Mouse (Mus musculus) liver, embryonic 12.5 days (tissue): ENCODE measurements around the gene Ptch1. TPM values are rescaled to one million over a fixed set of nuclear protein-coding genes. Genes with fewer than 3 reads are reported as not detected.

Experiments
- ATAC-seq: fragments of 200-750 bp; cut with Nextera tagmentation; 2 replicates; pipeline ENCODE4 v1.8.0; 2017; ENCODE audit warnings: moderate number of reproducible peaks, mild to moderate bottlenecking, moderate library complexity
- H3K27ac ChIP-seq: fragments of 300-500 bp; sonication (generic); 2 replicates; pipeline ENCODE4 v1.5.1; 2016; ENCODE audit warnings: mild to moderate bottlenecking
- H3K27me3 ChIP-seq: fragments of 300-500 bp; sonication (generic); replicated peaks from 2 replicates; pipeline ENCODE4 v1.6.1; 2016; ENCODE audit warnings: mild to moderate bottlenecking, moderate library complexity
- H3K36me3 ChIP-seq: fragments of 300-500 bp; sonication (generic); 2 replicates; pipeline ENCODE4 v1.6.1; 2016; ENCODE audit warnings: mild to moderate bottlenecking, moderate library complexity
- H3K4me1 ChIP-seq: fragments of 300-500 bp; sonication (generic); 2 replicates; pipeline ENCODE4 v1.6.1; 2016
- H3K4me2 ChIP-seq: fragments of 300-500 bp; sonication (generic); 2 replicates; pipeline ENCODE4 v1.6.1; 2016; ENCODE audit warnings: mild to moderate bottlenecking, moderate library complexity
- H3K4me3 ChIP-seq: fragments of 300-500 bp; sonication (generic); 2 replicates; pipeline ENCODE4 v1.5.1; 2016; ENCODE audit warnings: mild to moderate bottlenecking, moderate library complexity
- H3K9ac ChIP-seq: fragments of 300-500 bp; sonication (generic); 2 replicates; pipeline ENCODE4 v1.6.1; 2016; ENCODE audit warnings: mild to moderate bottlenecking, moderate library complexity
- H3K9me3 ChIP-seq: fragments of 300-500 bp; sonication (generic); replicated peaks from 2 replicates; pipeline ENCODE4 v1.6.1; 2016; ENCODE audit warnings: mild to moderate bottlenecking, moderate library complexity
- WGBS: fragments of 180-500 bp; shearing (Covaris S2); methylation state at CpG from one replicate; pipeline ENCODE4 v1.1.7; 2016; ENCODE audit not compliant: insufficient replicate concordance; 5-methylcytosine and 5-hydroxymethylcytosine counted together
- polyA plus RNA-seq: library from polyadenylated mRNA; unstranded; fragments of >200 nt; fragmentation: Nextera tagmentation; extraction: Ambion mirVana; gene quantifications from 2 replicates; pipeline ENCODE4 v1.2.1, GENCODE M21; 2016

Ptch1 gene
- polyA plus RNA-seq, 1 experiment from 2014 or later, result 7.0 TPM

GRCm38 (mm10) chr13:63507821-63508220 lies 65.6 kb downstream of the Ptch1 start:
- no peak for ATAC-seq

GRCm38 (mm10) chr13:63507001-63507556 lies 66.3 kb downstream of the Ptch1 start:
- Histone ChIP-seq H3K27ac (no peak overlapping the region), H3K27me3 (no peaks in the 10 kb centered on the region), H3K9ac (no peak overlapping the region), H3K4me1 (no peaks in the 10 kb centered on the region), H3K4me3 (no peak overlapping the region), H3K9me3 (no peaks in the 10 kb centered on the region), H3K4me2 (no peak overlapping the region), H3K36me3 (peaks cover 47% of the 10 kb centered on the region)
- 77% methylated on average over 6 of the region's 6 CpGs for WGBS
- ATAC-seq, result no peak

More at GRCm38 (mm10) chr13:63507821-63508220, 65.6 kb downstream of the Ptch1 start:
- WGBS, result 83% methylated on average over 5 of the region's 5 CpGs
- no peak overlapping the region for H3K4me3 ChIP-seq
- H3K4me2 ChIP-seq, result no peak overlapping the region
- no peaks in the 10 kb centered on the region for H3K4me1 ChIP-seq
- peaks cover 54% of the 10 kb centered on the region for H3K36me3 ChIP-seq
- H3K9ac ChIP-seq, result no peak overlapping the region
- H3K27me3 ChIP-seq, result no peaks in the 10 kb centered on the region
- no peaks in the 10 kb centered on the region for H3K9me3 ChIP-seq
- no peak overlapping the region for H3K27ac ChIP-seq

GRCm38 (mm10) chr13:63506364-63506763 lies 67.0 kb downstream of the Ptch1 start:
- Histone ChIP-seq H3K9ac (no peak overlapping the region), H3K36me3 (peaks cover 40% of the 10 kb centered on the region), H3K4me2 (no peak overlapping the region), H3K4me3 (no peak overlapping the region), H3K27ac (no peak overlapping the region), H3K9me3 (no peaks in the 10 kb centered on the region), H3K27me3 (no peaks in the 10 kb centered on the region), H3K4me1 (no peaks in the 10 kb centered on the region)
- WGBS, result 60% methylated on average over 1 of the region's 1 CpGs
- ATAC-seq, result no peak

GRCm38 (mm10) chr13:63502391-63502790 lies 71.0 kb downstream of the Ptch1 start:
- 68% methylated on average over 2 of the region's 2 CpGs for WGBS
- no peak for ATAC-seq
- no peak overlapping the region for H3K9ac ChIP-seq
- H3K4me3 ChIP-seq, result no peak overlapping the region
- no peaks in the 10 kb centered on the region for H3K4me1 ChIP-seq
- no peaks in the 10 kb centered on the region for H3K9me3 ChIP-seq
- H3K27me3 ChIP-seq, result 0 out of 2 replicates have a peak, but pooled peaks cover 8% of the 10 kb centered on the region
- H3K27ac ChIP-seq, result no peak overlapping the region
- peaks cover 3% of the 10 kb centered on the region for H3K36me3 ChIP-seq
- H3K4me2 ChIP-seq, result no peak overlapping the region

- H3K9ac ChIP-seq, result no peak overlapping the region
- no peaks in the 10 kb centered on the region for H3K4me1 ChIP-seq
- H3K4me3 ChIP-seq, result no peak overlapping the region
- no peaks in the 10 kb centered on the region for H3K36me3 ChIP-seq
- peaks cover 34% of the 10 kb centered on the region for H3K27me3 ChIP-seq
- H3K9me3 ChIP-seq, result no peaks in the 10 kb centered on the region
- 55% methylated on average over 2 of the region's 2 CpGs for WGBS
- ATAC-seq, result no peak
- no peak overlapping the region for H3K4me2 ChIP-seq
- no peak overlapping the region for H3K27ac ChIP-seq
Observed at GRCm38 (mm10) chr13:63499489-63499888, 73.9 kb downstream of the Ptch1 start.

GRCm38 (mm10) chr13:63496646-63497582 lies 76.5 kb downstream of the Ptch1 start, which contains the start of gene Fancc:
Gene Fancc (minus strand): TSS chr13:63497278.
- WGBS, result 26% methylated on average over 23 of the region's 23 CpGs
- H3K4me1 ChIP-seq, result no peaks in the 10 kb centered on the region
- no peak within 1 kb of the TSS for H3K4me2 ChIP-seq
- H3K36me3 ChIP-seq, result no peaks in the 10 kb centered on the region
- peaks cover 34% of the 10 kb centered on the region for H3K27me3 ChIP-seq
- no peak for ATAC-seq
- no peaks in the 10 kb centered on the region for H3K9me3 ChIP-seq
- no peak within 1 kb of the TSS for H3K4me3 ChIP-seq
- H3K9ac ChIP-seq, result no peak within 1 kb of the TSS
- H3K27ac ChIP-seq, result no peak within 1 kb of the TSS

GRCm38 (mm10) chr13:63487707-63488042 lies 85.7 kb downstream of the Ptch1 start:
- Histone ChIP-seq H3K36me3 (no peaks in the 10 kb centered on the region), H3K9ac (no peak overlapping the region), H3K4me3 (no peak overlapping the region), H3K4me2 (no peak overlapping the region), H3K27me3 (peaks cover 15% of the 10 kb centered on the region), H3K4me1 (no peaks in the 10 kb centered on the region), H3K27ac (no peak overlapping the region), H3K9me3 (no peaks in the 10 kb centered on the region)
- ATAC-seq, result no peak
- 60% methylated on average over 7 of the region's 7 CpGs for WGBS

GRCm38 (mm10) chr13:63486791-63487706 lies 86.3 kb downstream of the Ptch1 start:
- H3K27me3 ChIP-seq, result peaks cover 15% of the 10 kb centered on the region
- no peaks in the 10 kb centered on the region for H3K9me3 ChIP-seq
- H3K9ac ChIP-seq, result no peak overlapping the region
- H3K27ac ChIP-seq, result no peak overlapping the region
- no peak overlapping the region for H3K4me2 ChIP-seq
- no peaks in the 10 kb centered on the region for H3K36me3 ChIP-seq
- WGBS, result 51% methylated on average over 18 of the region's 18 CpGs
- H3K4me1 ChIP-seq, result no peaks in the 10 kb centered on the region
- H3K4me3 ChIP-seq, result no peak overlapping the region
- no peak for ATAC-seq

GRCm38 (mm10) chr13:63475356-63475755 lies 98.0 kb downstream of the Ptch1 start:
- WGBS, result 79% methylated on average over 8 of the region's 8 CpGs
- Histone ChIP-seq H3K4me3 (no peak overlapping the region), H3K9me3 (no peaks in the 10 kb centered on the region), H3K4me1 (no peaks in the 10 kb centered on the region), H3K27me3 (no peaks in the 10 kb centered on the region), H3K4me2 (no peak overlapping the region), H3K9ac (no peak overlapping the region), H3K36me3 (no peaks in the 10 kb centered on the region), H3K27ac (no peak overlapping the region)
- no peak for ATAC-seq
